Mouse (Mus musculus): ENCODE measurements around the gene AU040320. TPM values are rescaled to one million over a fixed set of nuclear protein-coding genes. Genes with fewer than 3 reads are reported as not detected.

AU040320 gene
- polyA plus RNA-seq, 1 experiment from 2014 or later = 15.7 TPM

- Histone ChIP-seq H3K4me3 (replicated peaks) (no peak overlapping the region), H3K9me3 (no peaks in the 10 kb centered on the region), H3K36me3 (peaks cover 71% of the 10 kb centered on the region), H3K9ac (replicated peaks) (no peak overlapping the region), H3K4me2 (no peak overlapping the region), H3K4me1 (replicated peaks) (no peaks in the 10 kb centered on the region), H3K27ac (no peak overlapping the region), H3K27me3 (no peaks in the 10 kb centered on the region)
- no peak for ATAC-seq (ENCODE audit: insufficient number of reproducible peaks, insufficient read depth, low FRiP score, low TSS enrichment, low read depth)
- WGBS = 18% methylated on average over 7 of the region's 7 CpGs
Observed at GRCm38 (mm10) chr4:126839873-126840272, 86.5 kb downstream of the AU040320 start.

GRCm38 (mm10) chr4:126840996-126841560, 87.7 kb downstream of the AU040320 start:
- Histone ChIP-seq H3K36me3 (peaks cover 65% of the 10 kb centered on the region), H3K4me1 (replicated peaks) (no peaks in the 10 kb centered on the region), H3K9me3 (no peaks in the 10 kb centered on the region), H3K4me2 (no peak overlapping the region), H3K27me3 (no peaks in the 10 kb centered on the region), H3K4me3 (replicated peaks) (no peak overlapping the region), H3K9ac (replicated peaks) (no peak overlapping the region), H3K27ac (no peak overlapping the region)
- no peak for ATAC-seq (ENCODE audit: insufficient number of reproducible peaks, insufficient read depth, low FRiP score, low TSS enrichment, low read depth)
- WGBS = 91% methylated on average over 15 of the region's 15 CpGs

- H3K36me3 ChIP-seq = peaks cover 70% of the 10 kb centered on the region
- no peaks in the 10 kb centered on the region for H3K27me3 ChIP-seq
- no peak overlapping the region for H3K27ac ChIP-seq
- H3K4me1 ChIP-seq (replicated peaks) = no peaks in the 10 kb centered on the region
- WGBS = 34% methylated on average over 3 of the region's 3 CpGs
- H3K4me3 ChIP-seq (replicated peaks) = no peak overlapping the region
- no peak overlapping the region for H3K9ac ChIP-seq (replicated peaks)
- no peak overlapping the region for H3K4me2 ChIP-seq
- ATAC-seq (ENCODE audit: insufficient number of reproducible peaks, insufficient read depth, low FRiP score, low TSS enrichment, low read depth) = no peak
- no peaks in the 10 kb centered on the region for H3K9me3 ChIP-seq
Observed at GRCm38 (mm10) chr4:126842911-126843310, 89.6 kb downstream of the AU040320 start.

GRCm38 (mm10) chr4:126845664-126846063, 92.3 kb downstream of the AU040320 start:
- Histone ChIP-seq H3K27me3 (no peaks in the 10 kb centered on the region), H3K9me3 (no peaks in the 10 kb centered on the region), H3K4me3 (replicated peaks) (no peak overlapping the region), H3K9ac (replicated peaks) (no peak overlapping the region), H3K4me2 (no peak overlapping the region), H3K4me1 (replicated peaks) (no peaks in the 10 kb centered on the region), H3K36me3 (peaks cover 80% of the 10 kb centered on the region), H3K27ac (no peak overlapping the region)
- WGBS = 82% methylated on average over 4 of the region's 4 CpGs
- no peak for ATAC-seq (ENCODE audit: insufficient number of reproducible peaks, insufficient read depth, low FRiP score, low TSS enrichment, low read depth)

GRCm38 (mm10) chr4:126846971-126847370, 93.6 kb downstream of the AU040320 start:
- Histone ChIP-seq H3K4me2 (no peak overlapping the region), H3K27me3 (no peaks in the 10 kb centered on the region), H3K9ac (replicated peaks) (no peak overlapping the region; the same call in 1 of the 2 replicates), H3K27ac (no peak overlapping the region), H3K4me1 (replicated peaks) (no peaks in the 10 kb centered on the region), H3K4me3 (replicated peaks) (no peak overlapping the region), H3K9me3 (no peaks in the 10 kb centered on the region), H3K36me3 (peaks cover 79% of the 10 kb centered on the region)
- WGBS = 45% methylated on average over 7 of the region's 7 CpGs
- ATAC-seq (ENCODE audit: insufficient number of reproducible peaks, insufficient read depth, low FRiP score, low TSS enrichment, low read depth) = no peak

GRCm38 (mm10) chr4:126850019-126850777, 96.9 kb downstream of the AU040320 start:
- peak overlapping the region; percentile 37; the same call in 1 of the 2 replicates for H3K9ac ChIP-seq (replicated peaks)
- ATAC-seq (ENCODE audit: insufficient number of reproducible peaks, insufficient read depth, low FRiP score, low TSS enrichment, low read depth) = no peak
- H3K4me2 ChIP-seq = no peak overlapping the region
- H3K4me3 ChIP-seq (replicated peaks) = no peak overlapping the region
- H3K36me3 ChIP-seq = peaks cover 83% of the 10 kb centered on the region
- H3K27ac ChIP-seq = 0 out of 2 replicates have a peak overlapping the region, but pooled peaks have one; percentile 41
- H3K4me1 ChIP-seq (replicated peaks) = no peaks in the 10 kb centered on the region
- no peaks in the 10 kb centered on the region for H3K9me3 ChIP-seq
- WGBS = 77% methylated on average over 7 of the region's 7 CpGs
- H3K27me3 ChIP-seq = no peaks in the 10 kb centered on the region

- H3K36me3 ChIP-seq = peaks cover 85% of the 10 kb centered on the region
- WGBS = 61% methylated on average over 4 of the region's 4 CpGs
Observed at GRCm38 (mm10) chr4:126850778-126851080, 97.4 kb downstream of the AU040320 start.

GRCm38 (mm10) chr4:126852971-126853370, 99.6 kb downstream of the AU040320 start:
- H3K27me3 ChIP-seq = no peaks in the 10 kb centered on the region
- no peak overlapping the region for H3K9ac ChIP-seq (replicated peaks)
- ATAC-seq (ENCODE audit: insufficient number of reproducible peaks, insufficient read depth, low FRiP score, low TSS enrichment, low read depth) = no peak
- H3K9me3 ChIP-seq = no peaks in the 10 kb centered on the region
- H3K4me1 ChIP-seq (replicated peaks) = no peaks in the 10 kb centered on the region
- no peak overlapping the region for H3K27ac ChIP-seq
- peaks cover 75% of the 10 kb centered on the region for H3K36me3 ChIP-seq
- 74% methylated on average over 11 of the region's 11 CpGs for WGBS
- no peak overlapping the region for H3K4me3 ChIP-seq (replicated peaks)
- no peak overlapping the region for H3K4me2 ChIP-seq

More at GRCm38 (mm10) chr4:126850778-126851080, 97.4 kb downstream of the AU040320 start:
- Histone ChIP-seq H3K4me1 (replicated peaks) (no peaks in the 10 kb centered on the region), H3K4me2 (no peak overlapping the region), H3K9me3 (no peaks in the 10 kb centered on the region), H3K9ac (replicated peaks) (no peak overlapping the region), H3K27me3 (no peaks in the 10 kb centered on the region), H3K27ac (no peak overlapping the region), H3K4me3 (replicated peaks) (no peak overlapping the region)
- no peak for ATAC-seq (ENCODE audit: insufficient number of reproducible peaks, insufficient read depth, low FRiP score, low TSS enrichment, low read depth)

- WGBS = 90% methylated on average over 9 of the region's 9 CpGs
- Histone ChIP-seq H3K9ac (replicated peaks) (no peak overlapping the region), H3K27ac (no peak overlapping the region), H3K9me3 (no peaks in the 10 kb centered on the region), H3K36me3 (peaks cover 74% of the 10 kb centered on the region), H3K4me2 (no peak overlapping the region), H3K4me3 (replicated peaks) (no peak overlapping the region), H3K27me3 (no peaks in the 10 kb centered on the region), H3K4me1 (replicated peaks) (no peaks in the 10 kb centered on the region)
- ATAC-seq (ENCODE audit: insufficient number of reproducible peaks, insufficient read depth, low FRiP score, low TSS enrichment, low read depth) = no peak
Observed at GRCm38 (mm10) chr4:126860268-126860986, 107.1 kb downstream of the AU040320 start.

- H3K4me2 ChIP-seq = no peak overlapping the region
- H3K4me3 ChIP-seq (replicated peaks) = no peak overlapping the region
- H3K4me1 ChIP-seq (replicated peaks) = no peaks in the 10 kb centered on the region
- no peak overlapping the region for H3K27ac ChIP-seq
- 87% methylated on average over 11 of the region's 11 CpGs for WGBS
- no peaks in the 10 kb centered on the region for H3K27me3 ChIP-seq
- H3K9me3 ChIP-seq = no peaks in the 10 kb centered on the region
- H3K9ac ChIP-seq (replicated peaks) = no peak overlapping the region
- no peak for ATAC-seq (ENCODE audit: insufficient number of reproducible peaks, insufficient read depth, low FRiP score, low TSS enrichment, low read depth)
- peaks cover 78% of the 10 kb centered on the region for H3K36me3 ChIP-seq
Observed at GRCm38 (mm10) chr4:126861514-126862266, 108.3 kb downstream of the AU040320 start.

GRCm38 (mm10) chr4:126868699-126869098, 115.4 kb downstream of the AU040320 start:
- Histone ChIP-seq H3K4me1 (replicated peaks) (no peaks in the 10 kb centered on the region), H3K9me3 (no peaks in the 10 kb centered on the region), H3K36me3 (peaks cover 71% of the 10 kb centered on the region), H3K27me3 (no peaks in the 10 kb centered on the region), H3K9ac (replicated peaks) (no peak overlapping the region), H3K27ac (no peak overlapping the region), H3K4me2 (no peak overlapping the region), H3K4me3 (replicated peaks) (no peak overlapping the region)
- 94% methylated on average over 12 of the region's 12 CpGs for WGBS
- no peak for ATAC-seq (ENCODE audit: insufficient number of reproducible peaks, insufficient read depth, low FRiP score, low TSS enrichment, low read depth)
